Mouse (Mus musculus): ENCODE results near the gene Eid2.

Eid2 gene

DNA sequence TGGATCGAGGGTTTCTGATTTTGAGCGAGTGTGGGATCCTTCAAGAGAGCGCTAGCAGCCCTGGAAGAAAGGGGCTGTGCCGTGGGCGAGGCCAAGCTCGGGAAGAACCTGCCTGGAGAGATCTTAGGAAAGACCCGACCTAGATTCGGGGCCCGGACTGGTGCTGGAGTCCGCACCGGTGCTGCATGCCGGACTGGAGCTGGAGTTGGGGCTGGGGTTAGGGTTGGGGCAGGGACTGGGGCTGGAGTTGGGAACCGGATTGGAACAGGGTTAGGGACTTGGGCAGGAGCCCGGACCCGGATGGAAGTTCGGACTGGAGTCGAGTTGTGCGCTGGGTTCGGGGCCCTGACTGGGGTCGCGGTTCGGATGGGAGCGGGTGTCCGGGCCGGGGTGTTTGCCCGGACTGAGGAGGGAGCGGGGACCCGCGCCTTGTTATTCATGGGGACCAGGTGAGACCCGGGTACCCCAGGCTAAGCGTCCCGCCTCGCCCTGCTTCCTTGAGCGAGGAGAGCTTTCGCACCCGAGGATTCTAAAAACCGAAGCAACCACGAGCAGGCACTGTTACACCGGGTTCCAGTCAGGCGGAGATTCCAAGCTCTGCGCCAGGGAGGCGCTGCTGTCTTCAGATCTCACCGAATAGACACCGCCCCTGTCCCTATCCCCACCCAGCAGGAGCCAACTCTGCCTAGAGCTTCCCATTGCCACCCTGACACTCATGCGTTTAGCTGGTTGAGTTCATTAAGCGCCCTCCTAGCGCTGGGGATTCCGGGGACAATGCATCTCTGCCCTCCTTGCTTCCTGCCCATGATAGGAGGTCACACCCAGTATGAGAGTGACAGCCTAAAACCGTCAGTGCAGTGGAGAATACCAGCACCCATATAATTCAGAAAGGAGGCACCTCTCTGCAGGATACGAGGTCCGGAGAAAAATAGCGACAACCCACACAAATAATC, 23.2 kb downstream of the Eid2 start, which contains the start of gene Selenov:
TSS of gene Selenov (minus strand) at position 549 of the 953 bp plus-strand sequence.
- DNase-seq (ENCODE audit: low read depth), result no peak

DNA sequence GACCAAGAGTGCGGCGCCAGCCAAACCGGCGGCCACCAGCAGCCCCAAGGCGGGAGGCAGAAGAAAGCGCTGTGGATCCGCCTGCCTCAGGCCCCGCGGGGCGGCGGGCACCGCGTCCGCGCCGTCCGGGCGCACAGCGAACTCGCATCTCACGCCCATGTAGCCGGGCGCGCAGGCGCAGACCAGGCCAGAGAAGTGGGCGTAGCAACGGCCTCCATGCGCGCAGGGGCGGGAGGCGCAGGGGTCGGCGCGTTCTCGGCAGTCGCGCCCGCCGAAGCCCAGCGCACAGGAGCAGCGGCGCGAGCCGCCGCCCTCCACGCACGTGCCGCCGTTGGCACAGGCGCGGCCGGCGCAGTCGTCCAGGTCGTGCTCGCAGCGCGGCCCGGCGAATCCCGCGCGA, 26.8 kb downstream of the Eid2 start:
- DNase-seq (ENCODE audit: low read depth), result no peak

DNA sequence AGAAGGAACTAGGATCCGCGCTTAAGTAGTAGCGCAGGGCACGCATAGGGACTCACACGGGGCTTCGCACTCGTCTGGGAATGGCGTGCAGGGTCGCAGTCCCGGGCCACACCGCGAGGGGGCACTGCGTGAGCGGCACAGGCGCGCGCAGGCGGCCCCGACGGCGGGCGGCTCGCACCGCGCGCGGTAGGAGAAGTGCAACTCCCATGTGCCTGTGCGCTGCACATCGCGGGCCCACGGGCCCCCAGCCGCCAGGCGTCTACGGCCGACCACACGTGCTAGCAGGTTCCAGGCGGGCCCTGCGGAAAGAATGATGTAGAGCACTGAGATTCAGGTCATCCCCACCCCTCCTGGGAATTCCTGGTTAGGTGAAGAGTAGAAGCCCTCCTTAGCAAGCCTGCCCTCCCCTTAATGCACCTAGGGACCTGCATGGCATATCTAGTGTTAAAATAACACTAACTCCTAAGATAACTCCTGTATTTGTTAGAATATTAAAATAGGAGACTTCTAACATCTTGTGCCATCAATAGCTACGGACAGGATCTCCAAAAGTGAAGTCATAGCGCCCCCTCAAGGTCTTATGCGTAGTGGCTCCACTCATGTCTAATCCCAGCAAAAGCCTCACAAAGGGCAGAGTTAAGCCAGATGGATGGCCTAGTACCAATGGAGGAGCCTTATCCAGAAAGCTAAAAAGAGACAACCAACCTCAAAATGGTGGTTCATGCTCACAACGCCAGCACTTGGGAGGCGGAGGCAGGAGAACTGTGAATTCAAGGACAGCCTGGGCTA, 31.4 kb downstream of the Eid2 start:
- DNase-seq (ENCODE audit: low read depth), result peak; percentile 47

DNA sequence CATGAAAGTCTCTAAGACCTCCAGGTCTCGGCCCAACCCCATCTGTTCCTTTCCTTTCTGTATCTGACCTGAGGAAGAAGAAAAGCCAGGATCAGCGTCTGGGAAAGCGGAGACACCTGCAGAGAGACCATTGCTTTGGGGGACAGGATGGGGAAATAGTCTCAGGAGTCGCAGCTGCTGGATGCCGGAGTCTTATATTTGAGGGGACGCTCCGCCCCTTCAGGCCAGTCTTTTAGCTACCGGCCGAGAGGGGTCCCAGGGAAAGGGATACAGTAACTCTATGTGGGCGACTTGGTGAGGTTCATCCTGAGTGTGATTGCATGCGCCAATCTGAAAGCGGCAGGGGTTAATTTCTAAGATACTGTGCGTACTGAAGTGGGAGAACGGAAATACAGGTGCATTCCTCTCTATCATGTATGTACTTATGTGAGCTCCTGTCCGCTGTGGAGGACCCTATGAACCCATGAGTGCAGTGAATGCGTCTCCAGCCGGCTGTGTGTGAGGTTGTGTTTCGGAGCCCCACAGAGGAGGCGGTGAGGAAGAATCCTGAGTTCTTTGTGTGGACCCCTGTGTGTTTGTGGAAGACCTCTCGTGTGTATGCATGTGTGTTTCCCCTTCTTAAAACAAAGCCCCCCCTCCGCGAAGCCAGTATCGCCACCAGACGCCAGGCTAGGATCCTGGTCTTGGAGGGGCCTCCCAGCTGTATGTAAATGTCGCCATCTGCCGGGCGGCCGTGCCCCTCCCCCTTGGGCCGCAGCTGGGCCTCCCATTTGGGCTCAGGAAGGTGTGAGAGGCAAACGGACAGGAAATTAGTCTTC, 34.1 kb downstream of the Eid2 start, which contains the start of gene Dll3:
TSS of gene Dll3 (minus strand) at position 623 of the 818 bp plus-strand sequence.
- DNase-seq (ENCODE audit: low read depth), result peak; percentile 41

DNA sequence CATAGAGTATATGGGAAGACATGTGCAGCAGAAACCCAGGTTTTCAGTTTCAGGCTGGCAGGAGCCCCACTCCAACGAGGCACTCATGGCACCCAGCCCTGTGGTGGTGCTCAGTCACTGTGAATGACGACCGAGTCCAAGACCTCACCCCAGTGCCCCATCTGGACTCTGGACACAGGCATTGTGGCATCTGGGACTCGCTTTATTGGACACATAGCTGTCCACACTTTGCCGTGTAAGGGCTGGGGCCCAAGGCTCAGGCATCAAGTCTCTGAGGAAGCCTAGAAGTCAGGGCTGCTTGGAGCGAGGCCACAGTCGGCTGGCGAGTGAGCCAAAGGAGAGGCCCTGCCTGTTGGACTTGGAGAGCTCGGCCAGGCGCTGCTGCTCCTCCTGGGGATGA, 38.0 kb downstream of the Eid2 start:
- no peak for DNase-seq (ENCODE audit: low read depth)

DNA sequence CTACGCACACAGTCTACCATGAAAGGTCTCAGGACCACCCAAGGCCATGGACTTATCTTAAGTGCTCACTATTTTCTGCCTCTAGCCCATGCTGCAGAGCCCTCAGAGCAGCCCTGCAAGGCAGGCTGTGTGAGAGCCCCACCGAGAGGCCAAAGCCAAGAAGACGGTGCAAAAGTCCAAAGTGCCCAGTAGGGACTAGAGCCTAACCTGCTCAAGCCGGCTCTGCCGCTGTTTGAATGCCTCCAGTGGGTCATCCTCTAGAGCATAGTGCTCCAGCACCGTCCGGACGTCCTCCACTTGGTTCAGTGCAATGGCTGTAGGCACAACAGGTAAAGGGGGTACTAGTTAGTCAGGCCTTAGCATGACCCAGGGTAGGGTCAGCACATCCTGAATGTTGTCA, 38.5 kb downstream of the Eid2 start:
- DNase-seq (ENCODE audit: low read depth), result no peak

DNA sequence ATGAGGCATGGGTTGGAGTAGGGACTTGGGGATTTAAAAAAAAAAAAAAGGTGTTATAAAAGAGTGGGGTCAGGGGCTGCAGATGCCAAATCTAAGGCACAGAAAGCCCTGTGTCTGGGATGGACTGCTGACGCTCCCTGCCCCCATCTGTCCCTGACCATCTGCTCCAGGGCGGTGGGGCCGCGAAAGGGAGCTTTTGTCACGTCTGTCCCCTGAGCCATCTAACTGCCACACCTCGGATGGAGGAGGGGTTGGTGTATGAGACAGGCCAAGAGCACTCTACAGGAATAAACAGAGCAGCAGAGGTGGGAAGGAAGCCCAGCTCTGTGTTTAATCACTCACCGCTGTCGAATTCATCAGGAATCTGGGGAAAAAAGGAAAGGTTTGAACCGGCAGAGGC, 42.1 kb downstream of the Eid2 start:
- no peak for DNase-seq (ENCODE audit: low read depth)

DNA sequence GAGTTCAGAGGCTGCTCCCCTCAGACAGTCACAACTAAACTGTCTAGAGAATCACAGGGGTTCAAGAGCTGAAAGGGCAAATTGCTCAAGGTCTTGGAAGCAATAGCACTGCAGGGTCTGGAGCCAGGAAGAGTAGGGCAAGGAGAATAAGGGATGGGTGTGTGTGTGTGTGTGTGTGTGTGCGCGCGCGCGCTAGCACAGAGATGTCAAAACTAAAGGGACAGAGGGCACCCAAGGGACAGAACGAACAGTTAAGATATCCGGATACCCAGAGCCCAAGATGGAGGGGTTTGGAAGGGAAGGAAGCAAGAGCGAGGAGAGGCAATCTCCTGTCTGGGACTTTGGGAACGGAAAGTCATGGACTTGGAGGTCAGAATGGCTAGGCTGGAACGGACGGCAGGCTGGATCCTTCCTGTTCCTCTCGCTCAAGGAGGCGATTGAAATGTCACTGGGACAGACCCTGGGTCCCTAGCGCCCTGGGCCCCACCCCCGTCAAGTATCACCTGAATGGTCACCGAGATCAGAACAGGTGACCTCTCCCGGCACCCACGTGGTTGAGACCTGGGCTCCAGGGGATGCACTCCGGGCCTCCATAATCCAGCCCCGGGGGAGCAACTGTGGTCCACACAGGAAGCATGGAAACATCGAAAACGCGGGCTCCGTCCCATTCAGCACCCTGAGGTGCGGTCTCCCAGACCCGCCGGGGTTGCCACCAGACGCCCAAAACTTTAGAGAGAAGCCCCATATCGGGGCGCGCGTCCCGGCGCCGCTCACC, 43.7 kb downstream of the Eid2 start:
- DNase-seq (ENCODE audit: low read depth), result peak; percentile 37

DNA sequence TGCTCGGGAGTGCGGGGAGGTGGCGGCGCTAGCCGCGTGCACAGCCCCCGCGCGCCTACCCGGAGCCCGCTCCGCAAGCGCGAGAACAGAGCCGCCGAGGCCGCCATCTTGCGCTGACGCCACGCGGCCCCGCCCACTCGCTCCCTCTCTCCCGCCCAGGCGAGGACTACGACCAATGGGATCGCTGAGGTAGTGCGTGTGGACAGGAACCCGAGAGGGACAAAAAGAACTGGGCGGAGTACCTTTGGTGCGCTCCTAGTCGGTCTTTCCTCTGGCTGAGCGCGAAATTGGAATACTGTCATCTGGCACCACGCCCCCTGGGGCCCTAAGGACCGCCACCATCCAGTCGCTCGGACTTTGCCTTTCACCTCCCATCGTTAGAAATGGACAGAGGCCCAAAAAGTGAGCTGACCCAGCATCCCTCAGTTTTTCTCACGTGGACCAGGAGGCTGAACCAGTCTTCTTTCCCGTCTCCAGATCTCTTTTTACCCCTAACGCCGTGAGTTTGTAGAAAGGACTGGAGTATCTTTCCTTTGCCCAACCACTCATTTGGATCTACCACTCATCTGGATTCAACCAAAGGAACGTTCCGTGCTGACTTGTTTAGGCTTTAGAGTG, 44.4 kb downstream of the Eid2 start, which contains the start of gene Timm50:
TSS of gene Timm50 (minus strand) at position 147 of the 618 bp plus-strand sequence.
- peak; percentile 96 for DNase-seq (ENCODE audit: low read depth)

DNA sequence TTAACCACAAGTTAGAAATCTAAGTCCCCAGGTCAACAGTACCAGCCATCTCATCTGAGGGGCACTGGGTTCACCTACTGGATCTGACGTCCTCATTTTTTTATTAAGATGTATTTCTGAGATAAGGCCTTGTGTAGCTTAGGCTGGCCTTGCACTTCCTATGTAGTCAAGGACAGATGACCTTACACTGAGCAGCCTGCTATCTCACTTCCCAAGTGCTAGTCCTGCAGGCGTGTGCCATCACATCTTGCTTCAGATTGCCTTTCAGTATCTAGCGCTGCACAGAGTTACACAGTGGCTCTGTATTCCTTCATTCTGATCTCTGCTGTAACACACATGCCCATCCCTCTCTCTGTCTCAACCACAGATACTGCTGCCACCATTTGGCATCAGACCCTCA, 50.4 kb downstream of the Eid2 start:
- DNase-seq (ENCODE audit: low read depth), result no peak

DNA sequence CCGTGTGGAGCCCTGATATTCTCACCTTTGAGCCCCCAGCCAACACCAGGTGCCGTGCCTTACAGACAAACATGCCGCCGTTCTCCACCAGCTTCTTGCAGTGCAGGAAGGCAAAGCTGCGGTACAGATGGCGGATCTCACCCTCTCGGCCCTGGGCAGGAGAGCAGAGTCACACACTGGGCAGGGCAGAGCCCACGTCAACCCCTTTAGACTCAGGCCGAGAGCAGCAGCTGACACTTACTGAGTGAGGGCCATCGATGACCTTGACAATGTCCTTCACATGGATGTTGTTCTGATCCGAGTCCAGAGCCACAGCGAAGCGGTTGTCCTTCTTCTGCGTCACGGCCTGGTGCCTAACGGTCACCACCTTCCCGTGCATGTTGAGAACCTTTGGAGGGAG, 51.0 kb downstream of the Eid2 start:
- DNase-seq (ENCODE audit: low read depth), result no peak

All from naive thymus-derived CD4-positive, alpha-beta T cell, adult 2 months (primary cell).